Comparison of ENCODE assay signal across 23 mouse cellular contexts in the genomic region with DNA sequence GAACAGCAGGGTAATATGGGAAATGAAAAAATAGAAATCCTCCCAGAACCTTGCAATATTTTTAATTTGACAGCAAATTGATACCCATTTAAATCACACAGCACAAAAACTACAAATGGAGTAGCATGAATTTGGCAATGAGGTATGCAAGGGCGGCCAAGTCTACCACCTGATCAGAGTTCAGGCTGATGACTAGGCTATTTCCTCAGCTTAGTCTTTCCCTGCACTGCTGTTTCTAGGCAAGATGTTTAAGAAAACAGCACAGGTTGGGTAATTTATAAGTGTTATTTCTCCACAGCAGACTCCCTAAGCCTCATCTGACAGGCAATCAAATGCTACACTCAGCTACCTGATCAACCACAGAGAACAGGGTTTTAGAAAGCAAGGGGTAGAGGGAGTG. TPM values are rescaled to one million over a fixed set of nuclear protein-coding genes. Genes with fewer than 3 reads are reported as not detected.
A peak's percentile ranks its signal among the peaks of the same experiment; 100 is the strongest.
DNase-seq lines count a peak whose midpoint lies in the region; ATAC-seq lines count a peak whose summit lies in the region.
"Had no signal": no experiment of that assay in that cellular context is flagged by ENCODE, and none has a peak within 500 bp of the region (broad histone marks: within the 10 kb centered on the region; RNA-seq: fewer than 3 reads in every experiment).

No protein-coding gene starts in this region.

- DNase-seq in frontal cortex, postnatal 14 days (ENCODE audit: low spot score in 2 of 2) = no peak
- peak; percentile 39 for DNase-seq in 416B (ENCODE audit: low read depth)
- no peak for DNase-seq in urinary bladder, postnatal 10 days (ENCODE audit: low spot score)
- DNase-seq in B cell, adult 2 months = no peak
- no peak for DNase-seq in heart, postnatal 36 days
- DNase-seq: adrenal gland, postnatal 25 days; cerebellum, adult 8-10 months; cerebellum, postnatal 14 days; embryo, embryonic 11 days; forebrain, postnatal 0 days; gastrocnemius, postnatal 36 days; heart, adult 2 months; heart, postnatal 14 days had no signal

- intact Hi-C loops in heart, postnatal 36 days (cut with DNase I) = no loop called here

- peak; percentile 27; the same call in 1 of the 2 replicates for ATAC-seq in frontal cortex, adult (ENCODE audit: low TSS enrichment)
- ATAC-seq in megakaryocyte, adult 5-6 weeks (ENCODE audit: poor library complexity, severe bottlenecking) = peak; percentile 75
- ATAC-seq: forebrain, embryonic 13.5 days; forebrain, postnatal 0 days; inflammation-experienced regulatory T-cells, adult 6 months; intestine, postnatal 0 days had no signal

- H3K4me1 ChIP-seq in brown adipose tissue, adult 24 weeks (ENCODE audit: control insufficient read depth, insufficient read depth, insufficient read length, low read length) = peaks cover 3% of the 10 kb centered on the region; the same call in 1 of the 2 replicates
- H3K4me1 ChIP-seq: embryonic facial prominence, embryonic 12.5 days; forebrain, embryonic 13.5 days; heart, embryonic 15.5 days; hindbrain, embryonic 10.5 days; hindbrain, embryonic 15.5 days had no signal

- H3K4me3 ChIP-seq in brown adipose tissue, adult 24 weeks (ENCODE audit: insufficient read depth, low read depth, low read length) = no peak overlapping the region
- H3K4me3 ChIP-seq: embryonic facial prominence, embryonic 12.5 days; forebrain, embryonic 13.5 days; heart, adult 2 months; heart, embryonic 15.5 days; hindbrain, embryonic 10.5 days; hindbrain, embryonic 15.5 days had no signal

- peak overlapping the region; percentile 48; the same call in 1 of the 2 replicates for H3K27ac ChIP-seq in brown adipose tissue, adult 24 weeks (replicated peaks; ENCODE audit: low read depth, low read length)
- H3K27ac ChIP-seq: embryonic facial prominence, embryonic 12.5 days; forebrain, embryonic 13.5 days; heart, adult 2 months; heart, embryonic 15.5 days; hindbrain, embryonic 10.5 days; hindbrain, embryonic 15.5 days had no signal

RNA-seq across cellular contexts. Expression of a gene that starts 40.7 kb away (rescaled TPM):
- polyA plus RNA-seq in brown adipose tissue, adult 24 weeks (2012; ENCODE audit: insufficient read depth, insufficient read length, missing spikeins) = 3.6 and 5.4 TPM in 2 replicates
- 12.1 and 16.5 TPM in 2 replicates for total RNA-seq in megakaryocyte, adult 5-6 weeks (2015)
- 14.4 and 16.3 TPM in 2 replicates for total RNA-seq in megakaryocyte, adult 5-6 weeks (2017)
- 10 to 100 TPM; 18.9 to 20.3 TPM for total RNA-seq in heart, postnatal 36 days (2021)
